Mouse (Mus musculus) urinary bladder, postnatal 14 days (tissue): ENCODE results near the gene Capg.
"Not testable (repeated sequence)": the region's sequence is repeated elsewhere in the genome, so short reads cannot be mapped to it uniquely, and the experiment has no call there.

ENCODE experiments used
- DNase-seq: peaks from one replicate; pipeline ENCODE4 v3.0.0; 2021; ENCODE audit warnings: low spot score

Capg gene

GRCm38 (mm10) chr6:72532580-72532979 is 11.6 kb upstream of the Capg start:
- DNase-seq = no peak

- DNase-seq = not testable (repeated sequence)
These were observed 10.6 kb upstream of the Capg start for GRCm38 (mm10) chr6:72533555-72533954.

GRCm38 (mm10) chr6:72534035-72534809 is 10.0 kb upstream of the Capg start:
- DNase-seq = peak; percentile 49

- DNase-seq = peak; percentile 87
These were observed 9.0 kb upstream of the Capg start for GRCm38 (mm10) chr6:72535165-72535564.

DNA sequence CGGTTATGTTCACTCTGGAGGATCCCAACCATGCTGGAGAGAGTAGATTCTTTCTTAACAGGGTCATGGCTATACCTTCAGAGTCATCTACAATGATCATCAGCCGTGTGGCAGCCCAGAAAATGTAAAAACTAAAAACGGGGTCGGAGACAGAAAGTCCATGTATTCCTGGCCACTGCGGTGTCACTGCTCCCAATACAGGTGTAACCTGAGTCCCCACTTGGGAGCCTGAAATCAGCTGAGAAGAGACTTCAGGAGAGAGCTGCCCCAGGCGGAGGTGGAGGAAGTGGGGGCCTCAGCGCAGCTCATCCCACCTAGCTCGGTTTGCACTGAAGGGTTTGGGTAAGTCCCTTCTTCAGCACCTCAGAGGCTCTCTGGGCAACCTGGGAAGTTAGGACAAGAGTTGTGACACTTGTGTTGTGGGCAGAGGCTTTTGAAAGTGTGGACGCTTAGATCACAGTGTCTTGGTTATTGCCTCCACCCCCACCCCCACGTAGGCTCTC is 6.1 kb upstream of the Capg start:
- no peak for DNase-seq

DNA sequence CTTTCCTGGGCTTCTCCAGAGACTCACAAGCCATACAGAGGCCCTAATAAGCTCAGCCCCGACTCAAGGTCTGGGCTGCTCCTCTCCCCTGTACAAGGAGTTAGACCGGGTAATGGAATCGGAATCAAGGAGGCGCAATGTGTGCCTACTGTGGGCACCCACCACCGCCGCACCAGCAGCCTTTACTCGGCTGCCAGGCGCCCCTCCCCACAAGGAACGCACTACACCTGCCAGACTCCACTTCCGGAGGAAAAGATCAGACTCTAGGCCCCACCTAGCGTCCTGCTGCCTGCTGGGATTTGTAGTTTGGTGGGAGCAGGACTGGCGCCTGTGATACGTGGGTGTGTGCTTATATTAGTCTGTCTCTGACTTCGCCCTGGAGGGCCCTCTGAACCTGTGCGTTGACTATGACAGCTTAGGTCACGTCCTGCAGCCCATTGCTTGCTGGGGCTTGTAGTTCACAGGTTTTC is 5.6 kb upstream of the Capg start:
- peak; percentile 90 for DNase-seq

DNA sequence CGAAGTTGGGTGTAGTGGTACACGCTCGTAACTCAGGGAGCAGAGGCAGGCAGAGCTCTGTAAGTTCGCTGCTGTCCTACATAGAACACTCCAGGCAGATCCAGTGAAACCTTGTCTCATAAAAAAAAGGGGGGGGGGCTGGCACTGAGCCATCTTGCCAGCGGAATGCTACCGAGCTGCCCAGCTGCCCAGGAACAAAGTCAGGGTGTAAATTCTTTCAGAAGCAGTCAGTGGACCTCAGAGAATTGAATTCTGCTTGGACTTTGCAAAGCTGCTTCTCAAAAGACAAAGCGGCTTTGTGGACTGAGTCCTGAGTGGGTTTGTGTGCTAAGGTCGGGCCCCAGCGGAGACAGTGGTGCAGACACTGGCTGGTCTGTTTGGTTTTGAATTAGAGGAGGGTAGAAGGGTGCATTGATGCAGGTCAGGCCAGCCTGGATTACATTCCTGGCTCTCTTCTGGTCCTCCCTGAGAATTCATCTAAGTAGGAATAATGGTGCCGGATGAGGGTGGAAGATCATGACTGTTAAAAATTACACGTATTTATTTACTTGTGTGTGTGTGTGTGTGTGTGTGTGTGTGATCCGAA is 833 bp upstream of the Capg start:
- no peak for DNase-seq

- no peak for DNase-seq
These were observed 1.2 kb downstream of the Capg start for GRCm38 (mm10) chr6:72545377-72545776.

- DNase-seq = no peak
These were observed 2.9 kb downstream of the Capg start for GRCm38 (mm10) chr6:72547121-72547520.

DNA sequence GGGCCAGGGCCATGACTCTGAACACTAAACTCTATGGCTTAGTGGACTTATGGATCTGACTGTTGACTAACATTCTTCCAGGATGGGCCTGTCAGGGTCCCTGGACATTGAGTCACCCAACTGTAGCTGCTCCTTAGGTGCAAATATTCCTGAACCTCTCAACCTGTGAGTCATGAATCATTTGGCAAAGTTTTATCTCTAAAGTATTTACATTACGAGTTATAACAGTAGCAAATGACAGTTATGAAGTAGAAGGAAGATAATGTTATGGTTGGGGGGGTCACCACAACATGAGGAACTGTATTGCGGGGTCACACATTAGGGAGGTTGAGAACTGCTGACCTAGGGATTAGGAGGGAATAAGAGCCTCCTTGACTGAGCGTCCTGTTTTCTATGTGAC is 3.7 kb downstream of the Capg start:
- DNase-seq = no peak

- peak; percentile 86 for DNase-seq
These were observed 4.9 kb downstream of the Capg start for GRCm38 (mm10) chr6:72549041-72549580.

GRCm38 (mm10) chr6:72550025-72550424 is 5.8 kb downstream of the Capg start:
- no peak for DNase-seq

DNA sequence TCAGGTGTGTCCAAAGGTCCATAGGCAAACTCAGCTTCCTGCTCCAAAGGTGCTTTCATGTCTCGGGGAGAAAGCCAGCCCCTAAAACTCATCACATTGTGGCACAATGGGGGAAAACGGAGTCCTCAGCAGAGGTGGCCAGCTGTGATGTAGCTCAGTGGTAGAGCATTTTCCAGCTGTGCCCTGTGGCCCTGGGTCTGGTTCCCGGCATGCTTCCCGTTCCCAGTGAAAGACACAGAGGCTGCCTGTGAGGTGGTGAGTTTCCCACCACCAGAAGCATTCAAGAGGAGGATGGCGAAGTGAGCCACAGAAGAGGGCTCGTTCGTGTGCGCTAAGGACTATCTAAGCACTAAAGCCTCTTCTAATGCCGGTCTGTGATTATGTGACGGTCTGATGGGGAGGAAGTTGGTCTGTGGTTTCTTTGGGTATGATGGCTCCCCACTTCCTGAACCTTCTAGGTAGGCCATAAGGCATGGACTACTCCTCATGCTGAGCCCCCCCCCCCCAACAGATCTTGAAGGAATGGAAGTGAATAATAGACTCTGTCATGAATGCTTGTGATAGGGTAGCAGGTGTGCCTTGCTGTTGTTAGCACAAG is 6.4 kb downstream of the Capg start:
- DNase-seq = no peak

- DNase-seq = peak; percentile 76
These were observed 8.2 kb downstream of the Capg start for GRCm38 (mm10) chr6:72552171-72553078.

DNA sequence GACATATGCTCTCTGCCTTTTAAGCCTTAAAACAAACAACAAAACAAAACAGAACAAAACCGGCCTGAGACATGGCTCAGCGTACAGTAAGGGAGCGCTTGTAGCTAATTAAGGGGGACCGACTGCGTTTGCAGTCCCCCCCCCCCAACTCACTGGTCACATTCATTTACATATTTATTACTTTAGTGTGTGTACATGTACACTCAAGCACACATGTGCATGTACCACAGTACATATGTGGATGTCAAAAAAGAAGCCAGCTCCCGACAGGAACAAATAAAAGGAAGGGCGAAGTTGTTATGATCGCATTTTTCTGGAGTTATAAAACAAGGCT is 8.9 kb downstream of the Capg start:
- no peak for DNase-seq

DNA sequence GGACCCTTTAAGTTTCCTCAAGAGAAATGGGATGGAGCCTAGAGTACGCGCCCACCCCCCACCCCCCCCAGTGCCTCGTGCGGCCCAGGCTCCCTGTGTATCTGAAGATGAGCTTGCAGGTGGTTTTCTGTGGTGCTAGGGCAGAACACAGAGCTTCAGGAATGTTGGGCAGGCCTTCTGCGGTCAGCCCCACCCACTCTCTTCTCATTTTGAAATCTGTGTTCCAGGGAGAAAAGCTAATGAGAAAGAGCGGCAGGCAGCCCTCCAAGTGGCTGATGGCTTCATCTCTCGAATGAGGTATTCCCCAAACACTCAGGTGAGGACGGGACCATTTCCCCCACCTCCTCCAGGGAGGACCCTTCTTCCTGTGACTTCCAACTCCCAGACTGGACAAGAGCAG is 16.6 kb downstream of the Capg start:
- DNase-seq = no peak

- no peak for DNase-seq
These were observed 18.3 kb downstream of the Capg start for GRCm38 (mm10) chr6:72562486-72562885.

DNA sequence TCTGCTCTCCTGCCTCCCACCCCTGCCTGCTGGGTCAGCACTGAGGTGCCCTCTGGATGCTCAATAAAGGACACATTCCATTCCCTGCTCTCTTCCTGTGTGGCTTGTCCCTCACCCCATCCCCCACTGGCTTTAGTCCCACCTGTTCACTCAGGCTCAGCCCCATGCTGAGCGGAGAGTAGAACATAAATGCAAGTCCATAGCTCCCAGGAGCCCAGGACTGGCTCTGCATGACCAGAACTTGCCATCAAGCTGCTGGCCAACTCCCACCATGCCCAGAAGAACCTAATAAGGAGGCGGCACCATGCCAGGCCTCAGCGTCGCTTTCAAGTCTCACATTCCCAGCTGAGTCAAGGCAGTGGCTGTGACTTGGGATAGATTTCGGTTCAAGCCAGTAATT is 18.7 kb downstream of the Capg start:
- DNase-seq = no peak

DNA sequence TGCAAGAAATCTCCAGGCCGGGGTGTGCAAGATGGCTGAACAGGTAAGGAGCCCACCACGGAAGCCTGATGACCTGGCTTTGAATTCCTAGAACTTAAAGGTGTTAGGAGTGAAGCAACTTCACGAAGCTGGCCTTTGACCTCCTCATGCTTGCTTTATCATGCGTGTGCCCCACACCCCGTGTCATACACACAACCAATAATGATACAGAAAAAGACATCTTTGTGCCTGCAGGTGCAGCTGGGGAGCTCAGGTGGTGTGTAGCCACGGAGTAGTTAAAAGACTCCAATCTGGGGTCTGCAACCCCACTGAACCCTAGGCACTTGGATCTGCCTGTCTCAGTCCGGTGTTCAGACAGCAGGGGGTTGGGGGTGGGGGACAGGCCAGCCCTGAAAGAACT is 21.3 kb downstream of the Capg start:
- no peak for DNase-seq

GRCm38 (mm10) chr6:72566044-72566443 is 21.9 kb downstream of the Capg start:
- peak; percentile 91 for DNase-seq

DNA sequence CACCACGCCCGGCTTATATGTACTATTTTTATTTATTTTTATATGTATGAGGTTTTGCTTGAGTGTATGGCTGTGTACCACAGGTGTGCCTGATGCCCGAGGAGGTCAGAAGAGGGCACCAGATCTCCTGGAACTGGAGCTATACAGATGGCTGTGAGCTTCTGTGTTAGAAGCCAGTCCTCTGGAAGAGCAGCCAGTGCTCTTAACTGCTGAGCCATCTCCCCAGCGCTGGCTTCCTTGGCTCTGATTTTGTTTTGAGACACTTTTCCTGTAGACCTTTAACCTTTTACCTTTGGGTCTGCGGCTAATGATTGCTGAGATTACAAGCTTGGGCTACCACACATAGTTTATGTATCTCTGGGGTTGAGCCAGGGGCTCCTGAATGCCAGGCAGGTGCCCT is 23.3 kb downstream of the Capg start:
- DNase-seq = no peak

GRCm38 (mm10) chr6:72568736-72569135 is 24.5 kb downstream of the Capg start:
- DNase-seq = no peak
